Mouse (Mus musculus) ovary, postnatal 10 days (tissue): Measurements from ENCODE around the gene Gpnmb.

Source experiments
- DNase-seq: peaks from one replicate; pipeline ENCODE4 v3.0.0; 2022; ENCODE audit warnings: low spot score

The Gpnmb gene

DNA sequence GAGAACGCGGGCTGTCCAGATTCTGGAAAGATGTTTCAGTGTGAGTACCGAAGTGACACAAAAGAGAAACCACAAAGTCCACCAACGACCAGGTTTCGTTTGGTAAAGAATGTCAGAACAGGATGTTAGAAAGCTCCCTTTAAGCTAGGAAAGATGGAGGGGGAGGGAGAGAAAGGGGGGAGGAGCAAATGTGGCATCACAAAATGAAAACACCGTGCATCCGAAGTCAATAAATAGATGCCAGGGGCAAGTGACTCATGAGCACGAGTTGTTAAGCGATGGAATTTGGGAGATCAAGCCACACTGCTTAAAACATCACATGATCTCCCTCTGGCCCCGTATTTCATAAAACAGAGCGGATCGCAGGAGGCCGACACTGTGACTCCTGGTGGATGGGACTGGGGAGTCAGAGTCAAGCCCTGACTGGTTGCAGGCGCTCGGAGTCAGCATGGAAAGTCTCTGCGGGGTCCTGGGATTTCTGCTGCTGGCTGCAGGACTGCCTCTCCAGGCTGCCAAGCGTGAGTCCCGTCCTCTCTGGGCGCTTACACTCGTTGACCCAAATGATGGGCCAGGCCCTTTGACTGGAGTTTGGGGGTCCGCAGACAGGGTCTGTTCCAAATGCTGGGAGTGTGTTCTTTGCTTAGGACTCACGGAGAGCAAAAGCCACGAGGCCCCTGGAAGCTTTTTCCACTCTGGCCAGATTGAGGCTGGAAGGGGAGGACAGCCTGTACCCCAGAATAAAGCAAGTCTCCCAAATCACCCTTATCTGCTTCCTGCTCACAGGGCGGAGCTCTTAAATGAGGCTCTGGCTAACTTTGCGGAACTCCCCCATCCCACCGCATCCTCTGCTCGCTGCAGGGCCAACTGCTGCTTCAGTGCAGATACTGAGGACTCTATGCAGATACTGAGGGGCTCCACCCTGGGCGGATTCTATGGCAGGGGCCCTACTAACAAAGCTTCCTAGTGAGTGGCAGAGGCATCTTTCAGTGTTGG is at the start of gene Gpnmb:
Gene Gpnmb, plus strand, starts transcription at position 272 of the 993 bp plus-strand sequence.
- DNase-seq, result no peak

DNA sequence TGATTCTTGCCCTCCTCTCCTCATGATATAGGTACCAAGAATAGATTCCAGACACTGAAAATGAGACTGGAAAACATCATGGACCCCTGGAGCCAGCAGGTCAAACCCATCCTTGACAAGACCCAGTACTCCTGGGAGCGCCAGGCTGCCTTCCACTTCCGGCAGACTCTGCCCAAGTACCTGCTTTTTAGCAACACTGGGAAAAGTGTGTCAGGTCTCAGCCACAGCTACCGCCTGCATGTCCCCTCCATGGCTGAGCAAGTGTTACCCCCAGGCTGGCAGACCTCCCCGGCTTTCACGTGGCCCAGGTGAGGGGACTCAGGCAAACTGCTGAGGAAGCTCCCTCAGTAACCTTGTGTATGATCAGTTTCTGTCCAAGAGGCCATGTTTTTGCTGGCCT is 46.4 kb upstream of the Gpnmb start:
- no peak for DNase-seq

- no peak for DNase-seq
Measured at GRCm38 (mm10) chr6:48991991-48992390, 44.4 kb upstream of the Gpnmb start.

- DNase-seq, result no peak
Measured at GRCm38 (mm10) chr6:48998186-48998585, 38.2 kb upstream of the Gpnmb start.

GRCm38 (mm10) chr6:48998796-48999195 is 37.5 kb upstream of the Gpnmb start:
- DNase-seq, result no peak

- DNase-seq, result no peak
Measured at GRCm38 (mm10) chr6:49003381-49003780, 33.0 kb upstream of the Gpnmb start.

DNA sequence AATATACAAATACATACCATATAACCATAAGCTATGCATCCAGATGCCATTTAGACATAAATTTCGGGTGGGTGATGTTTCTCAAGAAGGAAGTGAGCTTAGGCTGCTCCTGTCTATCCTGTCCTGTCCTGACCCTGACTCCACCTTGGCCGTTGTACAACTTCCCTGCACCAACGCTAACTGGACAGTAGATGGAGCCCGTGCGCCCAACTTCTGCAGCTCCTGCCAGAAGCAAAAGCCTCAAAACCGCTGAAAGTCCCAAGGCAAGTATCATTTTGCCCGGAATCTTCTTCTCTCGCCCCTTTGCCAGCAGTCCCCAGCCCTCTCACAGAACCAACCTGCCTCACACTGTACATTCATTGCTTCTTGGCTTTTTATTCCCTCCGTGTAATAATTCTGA is 28.4 kb upstream of the Gpnmb start:
- peak; percentile 22 for DNase-seq

DNA sequence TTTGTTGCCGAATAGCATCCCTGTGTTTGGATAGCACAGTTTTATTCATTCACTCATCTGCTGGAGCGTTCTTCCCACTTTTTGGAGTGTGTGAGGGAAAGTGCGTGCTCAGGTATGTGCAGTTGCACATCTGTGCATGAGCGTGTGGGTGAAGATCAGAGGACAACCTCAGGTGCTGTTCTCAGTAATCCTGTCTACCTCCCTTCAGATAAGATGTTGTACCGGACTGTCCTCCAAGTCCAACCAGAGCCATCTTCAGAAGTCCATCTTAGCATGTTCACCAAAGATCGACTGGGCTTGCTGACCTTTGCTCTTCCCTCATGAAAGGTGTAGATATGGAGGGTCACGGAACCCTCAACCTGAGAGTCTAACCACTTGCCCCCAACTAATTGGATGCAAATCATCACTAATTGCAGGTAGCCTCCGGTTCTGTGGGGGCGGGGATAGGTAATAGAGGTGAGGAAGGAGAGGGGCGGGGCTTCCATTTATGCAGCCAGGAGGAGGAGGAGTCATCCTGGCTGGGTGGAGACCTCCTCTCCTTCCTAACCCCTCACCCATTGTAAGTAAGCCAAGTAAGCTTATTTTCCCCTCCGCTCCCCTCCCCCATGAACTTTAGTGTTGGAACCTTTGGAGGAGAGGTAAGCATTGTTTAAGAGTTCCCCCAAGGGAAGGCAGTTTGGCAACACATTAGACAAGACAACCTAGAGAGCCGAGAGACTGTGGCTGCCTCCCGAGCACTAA is 27.8 kb upstream of the Gpnmb start:
- no peak for DNase-seq

GRCm38 (mm10) chr6:49009161-49009555 is 27.2 kb upstream of the Gpnmb start:
- DNase-seq, result no peak

GRCm38 (mm10) chr6:49009665-49010064 is 26.7 kb upstream of the Gpnmb start:
- DNase-seq, result no peak

DNA sequence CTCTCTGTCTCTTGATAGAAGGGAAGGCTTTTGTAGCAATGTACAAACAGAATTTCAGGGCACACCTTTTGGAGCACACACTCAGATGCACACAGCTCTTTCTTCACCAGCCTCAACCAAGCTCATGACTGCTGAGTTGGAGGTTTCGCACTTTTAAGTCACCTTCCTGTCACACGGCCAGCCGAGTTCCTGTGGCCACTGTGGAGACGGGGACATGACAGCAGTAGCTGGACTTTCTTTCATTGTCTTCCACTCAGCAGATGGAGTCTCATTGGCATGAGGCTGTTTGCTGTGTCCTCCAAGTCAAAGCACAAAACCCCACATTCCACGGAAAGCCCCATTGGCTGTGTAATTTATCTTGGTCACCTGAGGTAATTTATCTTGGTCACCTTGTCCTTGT is 25.2 kb upstream of the Gpnmb start:
- no peak for DNase-seq

DNA sequence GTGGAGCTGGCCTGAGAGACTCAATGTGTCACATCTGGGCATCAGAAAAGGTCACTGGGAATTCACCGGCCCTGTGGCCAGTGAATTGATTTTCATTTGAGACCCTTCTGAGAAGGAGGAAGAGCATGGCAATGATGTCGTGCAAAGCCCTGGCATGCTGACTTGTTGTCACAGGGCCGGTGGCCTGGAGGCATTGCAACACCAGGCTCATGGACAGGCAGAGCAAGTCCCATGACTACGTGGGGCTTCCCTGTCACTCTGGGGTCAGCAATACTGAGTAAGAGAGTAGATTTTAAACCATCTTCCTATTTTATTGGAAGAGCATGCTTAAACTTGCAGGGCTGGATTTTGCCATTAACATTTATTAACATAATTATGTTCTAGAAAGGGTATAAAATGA is 23.3 kb upstream of the Gpnmb start:
- no peak for DNase-seq

- no peak for DNase-seq
Measured at GRCm38 (mm10) chr6:49013458-49013857, 22.9 kb upstream of the Gpnmb start.

DNA sequence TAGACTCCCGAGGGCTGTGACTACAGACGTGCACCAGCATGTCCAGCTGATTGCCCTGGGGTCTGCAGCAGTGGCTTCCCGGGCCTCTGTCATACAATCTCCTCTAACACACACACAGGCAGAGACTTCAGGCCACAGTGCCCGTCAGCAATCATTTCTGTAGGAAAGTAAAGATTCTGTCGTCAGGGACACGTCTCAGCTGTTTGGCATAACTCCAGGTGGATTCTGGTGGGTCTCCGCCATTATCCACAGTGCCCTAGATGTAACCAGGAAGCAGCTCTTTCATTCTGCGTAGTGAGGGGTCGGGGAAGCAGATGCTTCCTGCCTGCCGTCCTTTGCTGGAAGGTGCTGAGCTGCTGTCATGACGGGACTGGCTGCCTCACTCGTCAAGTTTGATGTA is 19.2 kb upstream of the Gpnmb start:
- DNase-seq, result no peak

DNA sequence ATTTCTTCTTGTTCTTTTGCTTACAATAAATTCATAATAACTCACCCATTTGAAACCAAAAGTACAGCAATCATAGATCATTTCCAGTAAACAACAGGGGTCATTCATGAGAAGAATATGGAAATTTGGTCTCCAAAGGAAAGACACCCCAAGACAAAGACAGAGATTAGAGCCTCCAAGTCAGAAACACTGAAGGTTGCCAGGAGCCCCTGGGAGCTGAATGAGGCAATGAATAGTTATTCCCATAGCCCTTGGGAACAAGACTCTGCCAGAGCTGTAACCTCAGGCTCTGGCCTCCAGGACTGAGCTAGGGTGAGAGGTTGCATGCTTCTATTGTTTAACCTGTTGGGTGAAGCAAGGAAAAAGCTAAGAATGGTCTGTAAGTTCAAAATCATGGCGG is 17.0 kb upstream of the Gpnmb start:
- DNase-seq, result no peak

- DNase-seq, result no peak
Measured at GRCm38 (mm10) chr6:49021141-49022012, 15.0 kb upstream of the Gpnmb start.

DNA sequence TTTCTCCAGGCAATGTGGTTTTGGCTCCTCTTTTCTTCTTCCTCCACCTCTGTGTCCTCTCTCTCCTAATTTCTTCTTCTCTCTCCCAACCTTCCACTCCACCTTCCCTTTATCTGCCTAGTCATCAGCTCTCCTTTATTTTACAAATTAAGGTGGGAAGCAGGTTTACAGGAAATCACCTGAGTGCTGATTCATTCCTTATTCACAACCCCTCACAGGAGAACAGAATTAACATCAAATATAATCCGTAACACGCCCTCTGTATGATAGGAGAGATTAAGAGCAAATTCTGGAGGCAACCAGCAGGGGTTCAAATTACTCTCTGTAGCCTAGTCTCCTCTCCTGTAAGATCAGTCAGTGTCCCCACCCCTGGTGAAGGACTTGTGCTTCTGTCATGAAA is 14.0 kb upstream of the Gpnmb start:
- DNase-seq, result no peak

DNA sequence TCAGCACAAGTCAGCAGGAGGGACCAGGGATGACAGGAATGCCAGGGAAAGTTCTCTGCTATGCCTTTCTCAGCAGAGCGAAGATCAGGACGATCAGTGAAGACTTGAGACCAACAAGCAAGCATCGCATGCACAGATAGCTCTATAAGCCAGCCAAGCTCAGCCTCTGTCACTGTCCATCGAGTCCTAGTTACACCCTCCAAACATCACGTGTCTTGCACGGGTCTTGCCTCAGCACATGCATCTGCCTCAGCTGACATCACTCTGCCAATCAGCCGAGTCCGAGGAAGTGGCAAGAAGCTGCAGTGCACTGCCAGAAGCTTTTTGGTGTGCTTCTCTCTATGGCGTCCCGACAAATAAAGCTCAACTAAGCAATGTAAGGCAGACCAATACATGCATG is 13.0 kb upstream of the Gpnmb start:
- no peak for DNase-seq

DNA sequence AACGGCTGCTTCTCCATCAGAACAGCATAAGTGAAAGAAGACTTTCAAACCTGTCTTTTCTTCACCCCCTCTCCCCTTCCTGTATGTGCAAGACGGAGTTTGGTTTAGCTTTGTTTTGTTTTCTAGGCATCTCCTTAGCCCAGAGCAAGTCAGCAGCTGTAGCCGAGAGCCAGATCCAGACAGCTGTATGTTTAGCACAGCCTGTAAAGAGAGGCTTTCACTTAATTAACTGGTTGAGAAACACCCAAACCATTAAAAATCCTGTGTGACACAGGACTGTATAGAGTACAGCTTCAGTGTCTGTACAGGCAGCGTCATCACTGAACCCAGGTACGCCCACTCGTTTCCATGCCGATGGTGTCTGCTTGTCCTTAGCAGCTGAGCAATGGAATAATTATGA is 11.1 kb upstream of the Gpnmb start:
- DNase-seq, result no peak

DNA sequence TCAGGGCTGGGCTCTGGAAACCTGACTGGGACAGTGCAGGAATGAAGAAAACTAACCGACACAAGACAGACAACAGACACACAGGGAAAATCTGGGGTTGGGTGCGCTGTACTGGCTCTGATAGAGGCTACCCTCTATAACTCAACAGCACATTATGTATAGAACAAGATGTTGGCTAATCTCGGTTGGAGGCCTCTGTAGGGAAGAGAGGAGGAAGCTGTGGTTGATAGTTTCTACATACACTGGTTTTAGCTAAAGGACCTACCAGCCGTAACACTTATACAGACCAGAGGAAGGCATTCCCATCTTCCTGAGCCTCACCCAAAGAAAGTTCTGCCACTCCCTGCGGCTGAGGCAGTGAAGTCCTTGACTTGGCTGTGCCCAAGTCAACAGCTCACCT is 9.8 kb upstream of the Gpnmb start:
- no peak for DNase-seq

DNA sequence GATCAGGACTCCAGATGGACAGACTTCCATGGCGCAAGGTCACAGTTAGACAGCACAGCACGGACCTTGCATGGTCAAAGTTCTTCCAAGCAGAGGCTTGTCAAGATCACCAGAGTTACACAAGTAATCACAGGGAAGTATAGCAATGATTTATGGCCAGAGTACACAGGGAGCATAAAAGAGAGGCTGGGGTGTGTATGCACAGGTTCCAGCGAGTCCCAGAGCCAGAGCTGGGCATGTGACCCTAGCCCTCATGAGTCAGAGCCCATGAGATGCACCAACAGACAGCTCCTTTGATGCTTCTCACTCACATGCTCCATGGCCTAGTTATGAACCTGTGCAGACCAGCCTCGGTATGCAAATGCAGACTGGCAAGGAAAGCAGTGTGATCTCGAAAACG is 8.3 kb upstream of the Gpnmb start:
- no peak for DNase-seq

- no peak for DNase-seq
Measured at GRCm38 (mm10) chr6:49028708-49029107, 7.6 kb upstream of the Gpnmb start.
